Mouse (Mus musculus): ENCODE measurements around the gene Rpl23a. TPM values are rescaled to one million over a fixed set of nuclear protein-coding genes. Genes with fewer than 3 reads are reported as not detected.

The Rpl23a gene
- polyA plus RNA-seq (2017; shearing (Covaris generic)) = 1,692 TPM

DNA sequence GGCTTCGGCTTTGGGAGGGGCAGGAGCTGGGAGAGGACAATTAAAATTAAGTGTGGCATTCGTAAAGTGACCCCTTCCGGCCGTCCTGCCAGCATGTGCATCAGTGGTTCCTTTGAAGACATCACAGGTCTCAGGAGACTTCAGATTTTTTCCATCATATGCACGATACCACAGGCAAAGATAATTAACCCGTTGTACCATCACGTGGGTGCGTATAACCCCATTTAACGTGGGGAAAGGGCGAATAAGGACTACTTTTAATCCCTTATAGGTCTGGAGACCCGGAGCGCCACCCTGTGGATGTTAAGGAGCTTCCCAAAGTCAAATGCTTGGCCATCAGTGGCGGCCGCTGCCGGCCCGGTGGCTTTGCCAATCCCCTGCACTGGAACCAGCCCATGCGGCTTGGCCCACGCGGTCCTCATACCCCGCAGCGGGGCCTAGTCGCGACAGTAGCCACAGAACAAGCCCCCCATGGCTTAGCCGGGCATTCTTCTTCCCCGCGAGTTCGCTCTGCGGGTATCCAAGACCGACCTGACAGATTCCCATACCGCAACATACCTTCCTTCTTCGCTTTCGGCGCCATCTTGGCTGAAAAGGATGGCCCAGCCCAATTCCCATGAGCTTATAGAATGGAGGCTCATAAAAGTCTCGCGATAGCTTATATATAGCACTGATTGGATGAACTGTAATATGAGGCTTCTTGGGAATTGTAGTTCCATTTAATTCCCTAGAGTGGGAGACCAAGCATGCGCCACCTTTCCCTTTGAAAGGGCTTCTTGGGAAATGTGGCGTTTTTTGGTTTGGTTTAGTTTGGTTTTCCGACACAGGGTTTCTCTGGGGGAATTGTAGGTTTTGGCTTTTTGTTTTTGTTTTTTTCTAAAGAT lies at the start of gene Rpl23a:
Gene Rpl23a, minus strand, starts transcription at position 624 of the 884 bp plus-strand sequence.

DNA sequence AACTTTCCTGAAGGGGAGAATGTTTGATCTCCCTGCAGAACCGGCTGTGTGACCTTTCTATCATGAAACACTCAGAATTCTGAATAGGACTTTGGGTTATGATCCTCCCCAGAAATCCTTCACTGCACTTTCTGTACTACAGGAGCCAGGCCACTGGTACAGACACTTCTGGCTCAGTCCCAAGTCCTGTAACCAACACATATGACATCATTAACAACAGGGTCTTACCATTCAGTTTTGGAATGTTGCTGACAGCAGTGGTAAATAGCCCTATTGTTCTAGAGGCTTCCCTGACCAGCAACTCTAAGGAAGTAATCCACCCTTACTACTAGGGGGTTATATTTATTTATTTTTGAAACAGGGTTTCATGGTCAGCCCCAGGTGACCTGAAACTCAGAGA lies 9.7 kb upstream of the Rpl23a start, which contains the start of gene Proca1:
Gene Proca1, plus strand, starts transcription at position 280 of the 400 bp plus-strand sequence.

DNA sequence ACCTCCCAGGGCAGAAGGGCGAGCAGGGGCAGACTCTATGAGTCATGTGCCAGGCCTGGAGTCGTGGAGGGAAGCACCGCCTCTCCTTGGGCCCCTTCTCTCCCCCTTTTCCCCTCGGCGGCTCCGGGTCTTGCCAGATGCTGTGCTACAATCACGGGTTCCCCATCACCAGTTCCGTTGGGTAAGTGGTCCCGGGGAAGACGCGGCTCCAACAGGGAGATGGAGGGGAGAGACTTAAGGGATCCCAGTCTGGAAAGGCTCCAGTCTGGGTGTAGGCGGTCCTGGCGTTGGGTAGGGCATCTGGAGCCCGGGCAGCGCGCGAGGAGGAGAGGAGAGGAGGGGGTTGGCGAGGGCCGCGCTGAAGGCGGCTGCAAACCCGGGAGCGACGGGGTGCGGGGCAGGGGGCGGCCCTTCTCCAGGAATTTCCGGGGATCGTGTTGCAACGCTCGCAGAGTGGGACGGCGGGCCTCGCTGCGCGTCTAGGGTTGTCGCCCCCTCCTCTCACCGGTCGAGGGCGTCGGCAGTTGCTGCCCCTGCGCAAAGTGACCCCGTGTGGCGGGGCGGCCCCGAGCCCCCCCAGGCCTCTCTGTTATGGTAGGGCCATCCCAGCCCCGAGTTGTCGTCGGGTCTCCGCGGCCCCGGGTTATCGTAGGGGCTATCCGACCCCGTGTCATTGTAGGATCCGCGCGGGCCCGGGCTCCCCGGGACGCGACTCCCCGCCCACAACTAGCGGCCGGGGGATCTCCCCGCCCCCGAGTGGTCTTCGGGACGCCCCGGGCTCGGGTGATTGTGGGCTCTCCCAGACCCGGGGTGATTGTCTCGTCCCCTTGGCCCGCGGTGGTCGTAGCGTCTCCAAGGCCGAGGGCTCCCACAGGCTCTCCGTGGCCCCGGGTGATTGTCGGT lies 5.2 kb upstream of the Rpl23a start, which contains the start of gene Rab34:
Gene Rab34, plus strand, starts transcription at position 100 of the 903 bp plus-strand sequence.

DNA sequence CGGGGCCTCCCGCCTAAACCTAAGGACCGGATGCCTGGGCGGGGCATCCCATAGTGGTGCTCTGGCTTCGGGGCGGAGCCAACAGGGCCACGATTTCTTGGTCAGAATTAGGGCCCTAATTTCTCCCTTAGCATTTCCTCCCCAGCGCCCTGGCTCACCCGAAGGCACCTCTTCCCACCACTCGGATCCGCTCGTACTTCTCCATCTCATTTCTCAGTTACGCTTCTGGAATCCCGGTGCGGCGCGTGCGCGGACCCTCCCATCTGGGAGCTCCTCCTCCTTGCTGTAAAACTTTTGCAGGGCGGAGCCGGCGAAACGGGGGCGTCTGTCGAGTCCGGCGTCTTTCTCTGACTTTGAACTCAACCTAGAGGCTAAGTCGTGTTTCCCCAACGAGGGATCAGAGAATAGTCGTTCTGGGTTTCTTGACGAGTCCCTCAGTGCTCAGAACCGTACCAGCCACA lies 7.0 kb downstream of the Rpl23a start, which contains the start of the genes Nek8 and Tlcd1:
Gene Nek8, minus strand, starts transcription at position 274 of the 461 bp plus-strand sequence.
Gene Tlcd1, plus strand, starts transcription at position 310 of the 461 bp plus-strand sequence.

DNA sequence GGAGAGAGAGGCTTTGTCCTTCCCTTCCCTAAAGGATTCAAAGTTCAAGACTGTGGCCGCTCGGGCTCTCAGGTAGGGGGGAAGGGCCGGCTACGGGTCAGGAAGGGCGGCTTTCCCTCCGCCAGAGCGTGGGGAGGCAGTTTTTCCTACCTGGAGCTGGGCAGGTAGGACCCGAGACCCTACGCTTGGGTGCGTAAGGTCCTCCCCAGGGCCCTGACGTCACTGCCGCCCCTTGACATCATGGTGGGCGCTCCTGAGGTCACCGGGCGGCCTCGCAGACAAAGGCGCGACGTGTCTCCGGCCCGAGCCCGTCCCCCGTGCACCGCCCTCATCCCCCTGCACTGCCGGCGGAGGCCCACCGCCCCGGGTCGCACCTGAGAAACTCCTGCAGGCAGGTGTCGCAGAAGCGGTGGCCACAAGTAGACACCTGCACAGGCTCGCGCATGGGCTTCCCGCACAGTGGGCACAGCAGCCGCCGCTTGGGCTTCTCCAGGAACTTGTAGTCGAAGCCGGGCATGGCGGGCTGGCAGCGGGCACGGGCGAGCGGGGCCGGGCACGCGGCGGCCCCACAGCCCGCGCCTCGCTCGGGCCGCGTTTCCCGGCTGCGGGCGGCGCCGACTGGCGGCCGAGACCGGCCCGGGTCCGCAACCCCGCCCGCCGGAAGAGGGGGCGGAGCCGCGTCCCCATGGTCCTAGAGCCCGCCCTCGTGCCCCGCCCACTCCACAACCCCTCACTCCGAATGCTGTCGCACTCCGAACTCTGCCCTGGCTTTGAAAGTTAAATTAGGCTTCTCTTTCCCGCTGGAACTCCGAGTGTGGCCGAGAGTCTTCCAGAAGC lies 18.2 kb downstream of the Rpl23a start, which contains the start of gene Traf4:
Gene Traf4, minus strand, starts transcription at position 666 of the 837 bp plus-strand sequence.

Other genes with a start within 250 kb of the Rpl23a start
- gene Phf12, start 200.8 kb downstream of the Rpl23a start, polyA plus RNA-seq (2017; shearing (Covaris generic)) = 44.3 TPM
- 1.9 TPM for gene Dhrs13, start 151.3 kb downstream of the Rpl23a start, polyA plus RNA-seq (2017; shearing (Covaris generic))
- 23.3 TPM for gene Flot2, start 145.7 kb downstream of the Rpl23a start, polyA plus RNA-seq (2017; shearing (Covaris generic))
- 21.6 TPM for gene Eral1, start 103.2 kb downstream of the Rpl23a start, polyA plus RNA-seq (2017; shearing (Covaris generic))
- 17.6 TPM for gene Fam222b, start 88.9 kb downstream of the Rpl23a start, polyA plus RNA-seq (2017; shearing (Covaris generic))
- gene Traf4, start 18.0 kb downstream of the Rpl23a start, polyA plus RNA-seq (2017; shearing (Covaris generic)) = 108 TPM
- 15.5 TPM for gene Nek8, start 6.9 kb downstream of the Rpl23a start, polyA plus RNA-seq (2017; shearing (Covaris generic))
- 7.0 TPM for gene Tlcd1, start 6.9 kb downstream of the Rpl23a start, polyA plus RNA-seq (2017; shearing (Covaris generic))
- not detected for gene Rab34, start 4.8 kb upstream of the Rpl23a start, polyA plus RNA-seq (2017; shearing (Covaris generic))
- gene Proca1, start 9.8 kb upstream of the Rpl23a start, polyA plus RNA-seq (2017; shearing (Covaris generic)) = not detected
- gene Sdf2, start 62.2 kb upstream of the Rpl23a start, polyA plus RNA-seq (2017; shearing (Covaris generic)) = 104 TPM
- 42.6 TPM for gene Supt6, start 62.4 kb upstream of the Rpl23a start, polyA plus RNA-seq (2017; shearing (Covaris generic))
- gene 2610507B11Rik, start 78.2 kb upstream of the Rpl23a start, polyA plus RNA-seq (2017; shearing (Covaris generic)) = 57.5 TPM
- gene BC030499, start 107.3 kb upstream of the Rpl23a start, polyA plus RNA-seq (2017; shearing (Covaris generic)) = not detected
- 1.2 TPM for gene Spag5, start 117.9 kb upstream of the Rpl23a start, polyA plus RNA-seq (2017; shearing (Covaris generic))
- gene Aldoc, start 139.4 kb upstream of the Rpl23a start, polyA plus RNA-seq (2017; shearing (Covaris generic)) = 3.8 TPM
- gene Pigs, start 144.8 kb upstream of the Rpl23a start, polyA plus RNA-seq (2017; shearing (Covaris generic)) = 65.6 TPM
- gene Unc119, start 159.9 kb upstream of the Rpl23a start, polyA plus RNA-seq (2017; shearing (Covaris generic)) = 30.0 TPM
- not detected for gene Foxn1, start 203.0 kb upstream of the Rpl23a start, polyA plus RNA-seq (2017; shearing (Covaris generic))
- not detected for gene Slc13a2, start 238.6 kb upstream of the Rpl23a start, polyA plus RNA-seq (2017; shearing (Covaris generic))

Data from effector memory CD4-positive, alpha-beta T cell, adult 5 months (primary cell).